Mouse (Mus musculus): ENCODE measurements at regions not wholly inside any gene's neighbourhood (a gene's known extent, or its start where the extent isn't known, plus 50 kb on each side); places are given as distances from the start of the nearest gene placed in this dataset.

DNA sequence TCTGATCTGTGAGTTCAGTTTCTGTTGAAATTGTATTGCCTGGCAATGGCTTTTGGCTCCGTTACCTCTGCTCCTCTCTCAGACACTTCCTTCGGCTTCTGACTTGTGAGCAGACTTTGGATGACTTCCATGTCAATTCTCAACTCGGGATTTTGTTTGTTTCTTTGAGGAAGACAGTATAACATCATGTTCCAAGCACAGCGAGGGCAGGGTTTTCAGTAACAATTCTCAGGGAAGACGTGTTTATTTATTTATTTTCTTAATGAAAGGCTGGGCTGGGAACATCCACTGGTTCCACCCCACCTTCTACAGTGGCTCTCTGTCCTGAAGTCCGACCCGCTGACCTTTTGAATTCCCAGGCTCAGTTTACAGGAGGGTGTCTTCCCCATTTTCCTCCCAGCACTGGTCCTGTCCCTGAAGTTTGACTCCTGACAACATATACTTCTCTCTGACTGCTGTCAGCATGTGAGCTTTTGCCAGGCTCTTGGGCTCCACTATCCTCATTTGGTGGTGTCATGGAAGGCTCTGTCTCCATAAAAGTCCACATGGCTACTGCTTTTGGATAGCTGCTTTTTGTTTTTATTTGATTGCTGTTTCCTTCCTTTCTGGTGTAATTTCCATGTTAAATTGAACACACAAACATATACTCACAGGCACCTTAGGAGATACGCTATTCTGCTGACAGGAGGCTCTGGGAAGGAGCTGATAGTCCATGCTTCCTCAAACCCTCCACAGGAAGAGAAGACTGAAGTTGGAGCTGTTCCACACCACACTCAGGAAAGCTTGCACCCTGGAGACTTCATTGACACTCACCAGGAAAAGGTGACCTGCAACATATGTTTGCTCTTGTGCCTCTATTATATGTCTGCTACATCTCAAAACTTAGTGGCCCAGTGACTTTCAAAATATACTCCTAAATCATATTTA, 624.9 kb upstream of the Igfbp3 start:
- no peak overlapping the region for H3K4me3 ChIP-seq
- H3K27me3 ChIP-seq, result no peaks in the 10 kb centered on the region
- H3K27ac ChIP-seq, result no peak overlapping the region
- H3K9me3 ChIP-seq, result no peaks in the 10 kb centered on the region
- H3K36me3 ChIP-seq, result no peaks in the 10 kb centered on the region
- 0 out of 2 replicates have a peak, but pooled peaks cover 4% of the 10 kb centered on the region for H3K4me1 ChIP-seq
- no peak for ATAC-seq (ENCODE audit: insufficient number of reproducible peaks, insufficient read depth, low FRiP score, low TSS enrichment)
- H3K4me2 ChIP-seq (replicated peaks), result no peak overlapping the region
- 32% methylated on average over 8 of the region's 8 CpGs for WGBS
- H3K9ac ChIP-seq, result no peak overlapping the region

DNA sequence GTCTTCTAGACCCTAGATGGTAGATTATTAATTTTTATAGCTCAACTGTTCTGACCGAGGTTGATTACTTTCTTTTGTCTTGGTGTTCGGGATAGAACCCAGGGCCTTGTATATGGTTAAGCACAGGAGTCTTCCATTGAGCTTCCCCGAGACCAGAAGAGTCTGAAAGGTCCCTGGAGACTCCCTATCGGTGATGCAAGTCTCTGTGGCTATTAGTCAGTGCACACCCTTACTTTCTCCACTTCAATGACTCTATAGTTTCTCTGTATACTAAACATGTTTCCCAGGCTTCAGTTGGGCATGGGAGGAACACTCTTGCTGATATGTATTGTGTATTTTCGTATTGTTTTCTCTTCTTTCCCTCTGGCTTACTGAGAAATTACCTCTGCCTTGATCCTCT, 623.8 kb upstream of the Igfbp3 start:
- Histone ChIP-seq H3K9ac (no peak overlapping the region), H3K4me2 (replicated peaks) (no peak overlapping the region), H3K9me3 (no peaks in the 10 kb centered on the region), H3K36me3 (no peaks in the 10 kb centered on the region), H3K27me3 (no peaks in the 10 kb centered on the region), H3K27ac (no peak overlapping the region), H3K4me1 (0 out of 2 replicates have a peak, but pooled peaks cover 4% of the 10 kb centered on the region), H3K4me3 (no peak overlapping the region)
- ATAC-seq (ENCODE audit: insufficient number of reproducible peaks, insufficient read depth, low FRiP score, low TSS enrichment), result no peak
- WGBS, result 80% methylated on average over 5 of the region's 5 CpGs

DNA sequence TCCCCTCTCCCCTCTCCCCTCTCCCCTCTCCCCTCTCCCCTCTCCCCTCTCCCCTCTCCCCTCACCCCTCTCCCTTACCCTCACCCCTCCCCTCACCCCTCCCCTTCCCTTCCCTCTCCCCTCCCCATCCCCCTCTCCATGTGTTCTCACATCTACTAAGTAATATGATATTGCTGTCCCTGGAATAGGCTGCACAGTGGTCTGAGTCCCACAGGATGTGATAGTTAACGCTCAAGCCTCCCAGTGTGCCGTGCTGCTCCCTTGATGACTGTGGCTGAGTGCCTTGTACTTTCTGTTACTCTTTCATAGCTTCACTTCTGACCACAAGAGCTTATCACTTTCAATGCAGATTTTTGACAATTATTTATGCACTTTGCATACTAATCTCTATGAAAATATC, 620.4 kb upstream of the Igfbp3 start:
- no peak overlapping the region for H3K4me3 ChIP-seq
- no peak overlapping the region for H3K27ac ChIP-seq
- H3K27me3 ChIP-seq, result no peaks in the 10 kb centered on the region
- H3K4me1 ChIP-seq, result 0 out of 2 replicates have a peak, but pooled peaks cover 4% of the 10 kb centered on the region
- no peak for ATAC-seq (ENCODE audit: insufficient number of reproducible peaks, insufficient read depth, low FRiP score, low TSS enrichment)
- no peaks in the 10 kb centered on the region for H3K36me3 ChIP-seq
- H3K9ac ChIP-seq, result no peak overlapping the region
- H3K4me2 ChIP-seq (replicated peaks), result no peak overlapping the region
- H3K9me3 ChIP-seq, result no peaks in the 10 kb centered on the region
- 10% methylated on average over 2 of the region's 2 CpGs for WGBS

DNA sequence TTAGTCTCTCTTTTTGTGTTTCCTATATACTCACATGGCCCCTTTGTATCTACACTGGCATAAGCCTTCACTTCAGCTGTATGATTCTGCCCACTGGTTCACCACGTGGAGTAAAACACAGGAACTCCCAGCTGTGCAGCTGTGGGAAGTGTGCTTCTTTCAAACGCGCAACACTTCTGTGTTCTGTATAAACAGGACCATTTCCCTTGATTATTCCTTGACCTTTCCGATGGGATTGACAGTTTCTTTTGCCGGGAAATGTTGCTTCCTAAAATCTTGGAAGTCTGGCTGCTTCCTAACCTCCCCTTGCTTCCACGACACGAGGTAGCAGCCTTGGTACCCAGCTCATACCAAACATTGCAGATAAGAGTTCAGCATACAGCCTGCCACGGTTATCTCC, 618.7 kb upstream of the Igfbp3 start:
- ATAC-seq (ENCODE audit: insufficient number of reproducible peaks, insufficient read depth, low FRiP score, low TSS enrichment), result no peak
- Histone ChIP-seq H3K9me3 (no peaks in the 10 kb centered on the region), H3K27ac (no peak overlapping the region), H3K4me3 (no peak overlapping the region), H3K4me2 (replicated peaks) (no peak overlapping the region), H3K27me3 (no peaks in the 10 kb centered on the region), H3K36me3 (no peaks in the 10 kb centered on the region), H3K9ac (no peak overlapping the region), H3K4me1 (no peaks in the 10 kb centered on the region)
- WGBS, result 47% methylated on average over 8 of the region's 8 CpGs

DNA sequence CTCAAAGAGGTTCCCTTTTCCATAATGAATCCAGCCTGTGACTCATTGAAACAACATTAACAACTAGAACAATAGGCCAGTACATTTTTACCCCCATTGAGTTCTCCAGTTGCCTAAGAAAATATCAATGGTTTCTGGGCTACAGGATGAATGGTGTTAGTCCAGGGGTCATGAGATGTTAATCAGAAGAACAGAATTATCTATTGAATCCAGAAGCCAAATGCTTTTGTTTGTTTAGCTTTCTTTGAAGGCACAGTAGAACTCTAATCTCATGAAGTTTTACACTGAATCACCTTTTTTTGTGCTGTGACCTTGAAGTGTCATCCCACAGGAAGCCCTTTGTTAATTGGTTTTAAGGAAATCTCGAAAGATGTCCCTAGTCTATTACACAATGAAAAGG, 616.0 kb upstream of the Igfbp3 start:
- H3K9ac ChIP-seq, result no peak overlapping the region

DNA sequence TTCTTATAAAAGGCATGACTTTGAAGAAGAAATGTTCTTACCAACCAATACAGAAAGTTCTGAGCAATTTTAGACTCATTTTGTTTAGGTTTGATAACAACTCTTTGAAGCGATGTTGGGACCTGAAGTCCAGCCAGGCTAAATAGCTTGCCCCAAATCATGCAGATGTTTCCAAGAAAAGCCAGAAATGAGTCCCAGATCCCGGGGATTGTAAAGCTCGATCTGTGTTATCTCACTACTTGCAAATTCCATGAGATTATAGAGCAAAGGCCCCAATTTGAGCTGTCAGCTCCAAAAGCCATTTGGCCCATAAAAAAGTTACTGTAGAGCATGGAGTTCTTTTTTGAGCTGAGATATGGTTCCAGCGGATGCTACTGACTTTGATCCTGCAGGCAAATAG, 614.3 kb upstream of the Igfbp3 start:
- Histone ChIP-seq H3K4me2 (replicated peaks) (no peak overlapping the region), H3K9ac (no peak overlapping the region), H3K9me3 (no peaks in the 10 kb centered on the region), H3K4me1 (no peaks in the 10 kb centered on the region), H3K4me3 (no peak overlapping the region), H3K36me3 (no peaks in the 10 kb centered on the region), H3K27ac (no peak overlapping the region), H3K27me3 (no peaks in the 10 kb centered on the region)
- 76% methylated on average over 4 of the region's 4 CpGs for WGBS
- ATAC-seq (ENCODE audit: insufficient number of reproducible peaks, insufficient read depth, low FRiP score, low TSS enrichment), result no peak

More for the DNA sequence above, 616.0 kb upstream of the Igfbp3 start:
- Histone ChIP-seq H3K9me3 (no peaks in the 10 kb centered on the region), H3K4me1 (no peaks in the 10 kb centered on the region), H3K4me2 (replicated peaks) (no peak overlapping the region), H3K27me3 (no peaks in the 10 kb centered on the region), H3K4me3 (no peak overlapping the region), H3K36me3 (no peaks in the 10 kb centered on the region), H3K27ac (no peak overlapping the region)
- ATAC-seq (ENCODE audit: insufficient number of reproducible peaks, insufficient read depth, low FRiP score, low TSS enrichment), result no peak
- WGBS, result 40% methylated on average over 1 of the region's 1 CpGs

DNA sequence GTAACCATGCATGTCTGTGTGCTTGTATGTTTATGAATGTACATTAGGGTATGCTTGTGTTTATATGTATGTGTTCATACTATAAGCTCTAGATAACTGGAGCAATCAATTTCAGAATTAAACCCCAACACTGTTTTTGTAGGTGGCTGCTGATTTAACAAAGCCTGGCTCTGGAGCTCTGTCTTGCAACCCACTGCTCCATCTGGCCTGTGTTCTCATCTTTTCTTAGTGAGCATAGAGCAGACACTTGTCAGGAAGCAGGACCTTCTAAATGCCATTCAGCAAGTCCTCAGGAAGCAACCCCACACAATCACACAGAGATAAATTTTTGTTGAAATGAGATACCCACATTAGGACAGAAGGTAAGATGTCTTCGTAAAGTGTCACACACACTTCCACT, 613.7 kb upstream of the Igfbp3 start:
- Histone ChIP-seq H3K27ac (no peak overlapping the region), H3K36me3 (no peaks in the 10 kb centered on the region), H3K4me3 (no peak overlapping the region), H3K27me3 (no peaks in the 10 kb centered on the region), H3K4me1 (no peaks in the 10 kb centered on the region), H3K9me3 (no peaks in the 10 kb centered on the region), H3K9ac (no peak overlapping the region), H3K4me2 (replicated peaks) (no peak overlapping the region)
- no peak for ATAC-seq (ENCODE audit: insufficient number of reproducible peaks, insufficient read depth, low FRiP score, low TSS enrichment)
- 80% methylated on average over 1 of the region's 1 CpGs for WGBS

DNA sequence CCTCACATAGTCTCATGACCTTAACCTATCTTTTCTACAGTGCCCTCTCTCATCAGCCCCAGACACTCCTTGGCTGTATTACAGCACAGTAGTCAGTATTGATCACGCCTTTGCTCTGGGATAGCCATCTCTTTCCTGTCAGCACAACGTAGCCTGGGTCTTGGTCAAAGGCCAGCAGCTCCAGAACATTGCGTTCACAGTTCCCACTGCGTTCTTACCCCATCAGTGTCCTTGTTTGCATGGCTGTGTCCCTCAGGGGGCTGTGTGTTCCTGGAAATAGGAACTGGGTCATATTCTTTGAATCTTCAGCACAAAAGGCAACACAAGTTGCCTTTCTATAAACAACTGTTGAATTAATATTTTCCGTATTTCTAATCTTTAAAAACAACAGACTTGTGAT, 602.0 kb upstream of the Igfbp3 start:
- Histone ChIP-seq H3K4me3 (no peak overlapping the region), H3K4me1 (no peaks in the 10 kb centered on the region), H3K27ac (no peak overlapping the region), H3K36me3 (no peaks in the 10 kb centered on the region), H3K27me3 (no peaks in the 10 kb centered on the region), H3K4me2 (replicated peaks) (no peak overlapping the region), H3K9ac (no peak overlapping the region), H3K9me3 (no peaks in the 10 kb centered on the region)
- 80% methylated on average over 5 of the region's 5 CpGs for WGBS
- no peak for ATAC-seq (ENCODE audit: insufficient number of reproducible peaks, insufficient read depth, low FRiP score, low TSS enrichment)

DNA sequence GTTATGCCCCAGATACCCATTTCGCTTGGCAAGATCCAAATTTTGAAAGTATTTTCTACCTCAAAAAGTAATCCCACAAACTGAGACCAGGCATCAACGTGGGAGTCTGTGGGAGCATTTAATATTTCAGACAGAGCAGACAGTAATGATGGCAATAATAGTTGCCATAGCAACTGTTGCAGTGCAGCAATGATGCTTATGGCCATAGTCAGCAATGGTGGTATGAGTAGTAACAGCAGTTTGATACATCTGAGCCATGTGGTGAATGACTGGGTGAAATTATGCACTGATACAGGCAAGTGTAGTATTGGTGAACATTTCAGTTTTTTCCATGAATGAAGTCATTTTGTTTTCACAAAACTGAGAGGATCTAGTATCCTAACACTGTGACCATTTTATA, 600.8 kb upstream of the Igfbp3 start:
- Histone ChIP-seq H3K4me2 (replicated peaks) (no peak overlapping the region), H3K36me3 (no peaks in the 10 kb centered on the region), H3K27ac (no peak overlapping the region), H3K4me1 (no peaks in the 10 kb centered on the region), H3K27me3 (no peaks in the 10 kb centered on the region), H3K9ac (no peak overlapping the region), H3K4me3 (no peak overlapping the region), H3K9me3 (no peaks in the 10 kb centered on the region)
- 84% methylated on average over 2 of the region's 2 CpGs for WGBS
- no peak for ATAC-seq (ENCODE audit: insufficient number of reproducible peaks, insufficient read depth, low FRiP score, low TSS enrichment)

DNA sequence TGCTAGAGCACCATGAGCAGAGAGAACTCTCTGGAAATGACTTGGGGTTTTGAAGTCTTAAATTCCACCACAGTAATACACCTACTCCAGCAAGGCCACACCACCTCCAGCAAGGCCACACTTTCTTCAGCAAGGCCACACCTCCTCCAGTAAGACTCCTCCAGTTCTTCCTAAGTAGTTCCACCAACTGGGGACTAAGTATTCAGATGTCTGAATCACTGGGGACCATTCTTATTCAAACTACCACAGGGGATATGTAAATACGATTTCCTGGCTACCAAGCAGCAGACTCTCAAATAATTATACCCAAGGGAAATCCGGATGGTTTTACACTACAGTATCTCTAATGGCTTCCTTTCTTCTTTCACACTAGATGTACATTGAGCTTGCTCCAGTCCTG, 598.7 kb upstream of the Igfbp3 start:
- Histone ChIP-seq H3K27ac (no peak overlapping the region), H3K36me3 (no peaks in the 10 kb centered on the region), H3K9ac (no peak overlapping the region), H3K4me2 (replicated peaks) (no peak overlapping the region), H3K4me3 (no peak overlapping the region), H3K4me1 (no peaks in the 10 kb centered on the region), H3K9me3 (no peaks in the 10 kb centered on the region), H3K27me3 (no peaks in the 10 kb centered on the region)
- ATAC-seq (ENCODE audit: insufficient number of reproducible peaks, insufficient read depth, low FRiP score, low TSS enrichment), result no peak
- WGBS, result 72% methylated on average over 2 of the region's 2 CpGs

DNA sequence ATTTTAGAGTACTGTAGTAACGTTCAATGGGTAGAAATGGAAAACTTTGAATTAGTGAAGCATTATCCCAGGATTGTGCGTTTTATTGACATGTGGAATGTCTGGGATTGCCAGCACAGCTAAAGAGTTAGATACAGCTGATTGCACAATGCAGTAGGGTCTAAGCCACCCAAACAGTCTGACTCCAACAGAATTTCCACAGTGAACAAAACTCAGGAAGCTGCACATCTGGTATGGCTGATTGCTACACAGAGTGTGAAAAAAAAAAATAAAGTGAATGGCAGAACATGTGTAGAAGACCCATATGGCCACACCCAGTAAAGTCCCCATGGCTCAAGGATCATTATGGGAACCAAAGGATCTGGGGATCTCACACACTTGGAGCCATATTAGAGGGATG, 596.0 kb upstream of the Igfbp3 start:
- H3K4me1 ChIP-seq, result no peaks in the 10 kb centered on the region
- H3K9ac ChIP-seq, result no peak overlapping the region
- no peaks in the 10 kb centered on the region for H3K36me3 ChIP-seq
- 86% methylated on average over 2 of the region's 2 CpGs for WGBS
- H3K27ac ChIP-seq, result no peak overlapping the region
- no peaks in the 10 kb centered on the region for H3K9me3 ChIP-seq
- no peaks in the 10 kb centered on the region for H3K27me3 ChIP-seq
- ATAC-seq (ENCODE audit: insufficient number of reproducible peaks, insufficient read depth, low FRiP score, low TSS enrichment), result no peak
- no peak overlapping the region for H3K4me2 ChIP-seq (replicated peaks)
- no peak overlapping the region for H3K4me3 ChIP-seq

DNA sequence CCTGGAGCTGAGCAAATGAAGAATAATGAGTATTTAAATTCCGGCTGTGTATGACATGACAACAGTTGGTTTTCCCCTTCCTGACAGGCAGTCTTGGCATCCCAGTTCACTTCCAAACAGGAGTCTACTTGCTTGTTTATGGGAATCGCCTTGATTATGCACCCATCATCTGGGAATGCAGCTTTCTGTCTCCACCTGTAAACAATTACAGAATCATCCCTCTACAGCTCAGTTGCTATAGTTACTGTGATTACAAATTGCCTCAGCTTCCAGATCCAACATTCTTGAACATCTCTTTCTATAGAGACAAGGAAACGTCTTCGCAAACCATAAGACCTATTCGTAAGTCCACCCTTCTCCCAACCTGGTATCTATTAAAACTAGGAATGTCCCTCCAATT, 582.6 kb upstream of the Igfbp3 start:
- no peaks in the 10 kb centered on the region for H3K36me3 ChIP-seq
- ATAC-seq (ENCODE audit: insufficient number of reproducible peaks, insufficient read depth, low FRiP score, low TSS enrichment), result no peak
- H3K27ac ChIP-seq, result no peak overlapping the region
- H3K27me3 ChIP-seq, result no peaks in the 10 kb centered on the region
- H3K9me3 ChIP-seq, result no peaks in the 10 kb centered on the region
- H3K4me1 ChIP-seq, result no peaks in the 10 kb centered on the region
- WGBS, result 50% methylated on average over 5 of the region's 5 CpGs
- no peak overlapping the region for H3K4me3 ChIP-seq
- H3K4me2 ChIP-seq (replicated peaks), result no peak overlapping the region
- no peak overlapping the region for H3K9ac ChIP-seq
